Mouse (Mus musculus): ENCODE measurements around the gene Usp36. TPM values are rescaled to one million over a fixed set of nuclear protein-coding genes. Genes with fewer than 3 reads are reported as not detected.

The Usp36 gene
- polyA plus RNA-seq, 1 experiment from 2014 or later = 19.9 TPM

DNA sequence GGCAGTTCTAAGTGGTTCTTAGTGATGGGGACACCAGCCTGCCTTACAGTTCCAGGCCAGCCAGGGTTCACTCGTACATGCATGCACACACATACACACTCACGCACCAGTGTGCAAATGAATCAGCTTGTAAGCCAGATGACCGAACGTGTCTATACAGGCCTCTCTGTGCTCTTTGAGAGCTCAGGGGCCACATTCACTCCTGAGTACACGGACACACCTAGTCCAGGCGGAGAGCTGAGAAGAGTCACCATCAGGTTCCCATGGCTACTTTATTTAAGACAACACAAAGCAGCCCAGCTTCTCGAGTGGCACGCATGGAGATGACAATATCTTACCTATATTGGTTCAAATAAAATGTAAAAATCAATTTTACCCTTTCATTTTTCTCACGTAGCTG lies 3.6 kb downstream of the Usp36 start:
- 85% methylated on average over 9 of the region's 9 CpGs for WGBS
- no peak for DNase-seq
- Histone ChIP-seq H3K4me2 (no peak overlapping the region), H3K4me3 (ENCODE audit: low read depth, low read length) (no peak overlapping the region), H3K36me3 (ENCODE audit: insufficient read depth) (peaks cover 64% of the 10 kb centered on the region), H3K9me3 (ENCODE audit: low read depth, low read length) (no peaks in the 10 kb centered on the region), H3K27ac (ENCODE audit: low read depth) (no peak overlapping the region), H3K27me3 (ENCODE audit: insufficient read depth, low read length) (no peaks in the 10 kb centered on the region), H3K9ac (no peak overlapping the region; the same call in 1 of the 2 replicates), H3K4me1 (ENCODE audit: insufficient read depth) (peaks cover 5% of the 10 kb centered on the region; the same call in 1 of the 2 replicates)
- no peak for TF ChIP-seq CTCF (IDR thresholded peaks at IDR 0.05; ENCODE audit: low read depth)
- ATAC-seq (ENCODE audit: insufficient read depth) = no peak

- H3K27ac ChIP-seq (ENCODE audit: low read depth) = 0 out of 2 replicates have a peak overlapping the region, but pooled peaks have one; percentile 36
- peaks cover 71% of the 10 kb centered on the region for H3K36me3 ChIP-seq (ENCODE audit: insufficient read depth)
- DNase-seq (no peak), ATAC-seq (ENCODE audit: insufficient read depth) (no peak)
- no peak overlapping the region for H3K4me2 ChIP-seq
- H3K4me1 ChIP-seq (ENCODE audit: insufficient read depth) = peaks cover 5% of the 10 kb centered on the region; the same call in 1 of the 2 replicates
- no peaks in the 10 kb centered on the region for H3K9me3 ChIP-seq (ENCODE audit: low read depth, low read length)
- no peak overlapping the region for H3K9ac ChIP-seq
- no peak for TF ChIP-seq CTCF (IDR thresholded peaks at IDR 0.05; ENCODE audit: low read depth)
- H3K4me3 ChIP-seq (ENCODE audit: low read depth, low read length) = no peak overlapping the region
- no peaks in the 10 kb centered on the region for H3K27me3 ChIP-seq (ENCODE audit: insufficient read depth, low read length)
- 91% methylated on average over 13 of the region's 13 CpGs for WGBS
Observed at GRCm38 (mm10) chr11:118285791-118286190, 4.3 kb downstream of the Usp36 start.

DNA sequence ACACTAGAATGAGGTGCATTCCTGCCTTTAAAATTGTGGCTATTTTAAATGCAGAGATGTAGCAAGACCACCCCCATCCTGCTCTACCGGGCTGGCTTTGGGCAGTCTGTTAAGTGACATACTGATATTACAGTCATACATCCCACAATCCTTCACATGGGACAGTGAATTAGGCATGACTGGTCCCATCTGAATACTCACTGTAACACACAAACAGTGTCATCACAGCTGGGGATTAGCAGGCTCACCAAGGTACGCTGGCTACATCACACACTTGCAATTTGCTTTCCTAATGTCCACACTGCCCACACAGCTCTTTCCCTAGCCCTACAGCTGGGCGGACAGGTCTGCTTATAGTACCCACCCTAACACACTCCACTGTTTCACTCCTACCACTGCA lies 9.8 kb downstream of the Usp36 start:
- no peak overlapping the region for H3K4me3 ChIP-seq (ENCODE audit: low read depth, low read length)
- peaks cover 98% of the 10 kb centered on the region for H3K36me3 ChIP-seq (ENCODE audit: insufficient read depth)
- TF ChIP-seq CTCF (IDR thresholded peaks at IDR 0.05; ENCODE audit: low read depth) = no peak
- 94% methylated on average over 3 of the region's 3 CpGs for WGBS
- no peaks in the 10 kb centered on the region for H3K4me1 ChIP-seq (ENCODE audit: insufficient read depth)
- no peak overlapping the region for H3K9ac ChIP-seq
- no peak overlapping the region for H3K27ac ChIP-seq (ENCODE audit: low read depth)
- no peak for DNase-seq
- no peaks in the 10 kb centered on the region for H3K27me3 ChIP-seq (ENCODE audit: insufficient read depth, low read length)
- no peak overlapping the region for H3K4me2 ChIP-seq
- ATAC-seq (ENCODE audit: insufficient read depth) = no peak
- H3K9me3 ChIP-seq (ENCODE audit: low read depth, low read length) = no peaks in the 10 kb centered on the region

DNA sequence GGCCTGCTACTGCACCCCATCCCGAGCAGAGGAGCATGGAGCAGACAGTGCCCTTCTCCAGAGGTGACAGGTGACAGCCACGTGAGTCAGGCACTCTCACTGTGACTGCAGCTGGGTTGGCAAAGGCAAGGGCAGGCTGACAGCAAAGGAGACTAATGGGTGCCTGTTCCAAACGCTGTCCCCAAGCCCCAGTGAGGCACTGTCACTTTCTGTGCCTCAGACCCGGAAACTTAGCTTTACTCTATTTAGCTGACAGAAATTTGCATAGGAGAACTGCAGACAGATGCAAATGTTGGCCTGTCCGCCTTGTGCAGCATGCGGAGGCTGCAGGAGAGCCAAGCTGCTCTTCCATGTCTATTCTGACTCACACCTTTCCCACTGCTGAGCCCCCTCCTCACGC lies 13.7 kb downstream of the Usp36 start:
- H3K9me3 ChIP-seq (ENCODE audit: low read depth, low read length) = no peaks in the 10 kb centered on the region
- peaks cover 99% of the 10 kb centered on the region for H3K36me3 ChIP-seq (ENCODE audit: insufficient read depth)
- WGBS = 83% methylated on average over 7 of the region's 7 CpGs
- no peak for DNase-seq
- no peak overlapping the region for H3K4me2 ChIP-seq
- TF ChIP-seq CTCF (IDR thresholded peaks at IDR 0.05; ENCODE audit: low read depth) = no peak
- no peaks in the 10 kb centered on the region for H3K27me3 ChIP-seq (ENCODE audit: insufficient read depth, low read length)
- H3K4me1 ChIP-seq (ENCODE audit: insufficient read depth) = no peaks in the 10 kb centered on the region
- no peak overlapping the region for H3K9ac ChIP-seq
- H3K27ac ChIP-seq (ENCODE audit: low read depth) = no peak overlapping the region
- no peak overlapping the region for H3K4me3 ChIP-seq (ENCODE audit: low read depth, low read length)
- no peak for ATAC-seq (ENCODE audit: insufficient read depth)

- no peaks in the 10 kb centered on the region for H3K4me1 ChIP-seq (ENCODE audit: insufficient read depth)
- H3K36me3 ChIP-seq (ENCODE audit: insufficient read depth) = peaks cover 98% of the 10 kb centered on the region
- DNase-seq (no peak), ATAC-seq (ENCODE audit: insufficient read depth) (no peak)
- H3K27me3 ChIP-seq (ENCODE audit: insufficient read depth, low read length) = no peaks in the 10 kb centered on the region
- 95% methylated on average over 9 of the region's 9 CpGs for WGBS
- H3K4me3 ChIP-seq (ENCODE audit: low read depth, low read length) = no peak overlapping the region
- no peak overlapping the region for H3K9ac ChIP-seq
- H3K4me2 ChIP-seq = no peak overlapping the region
- no peak overlapping the region for H3K27ac ChIP-seq (ENCODE audit: low read depth)
- H3K9me3 ChIP-seq (ENCODE audit: low read depth, low read length) = no peaks in the 10 kb centered on the region
- TF ChIP-seq CTCF (IDR thresholded peaks at IDR 0.05; ENCODE audit: low read depth) = no peak
Observed at GRCm38 (mm10) chr11:118275092-118275491, 15.0 kb downstream of the Usp36 start.

- 90% methylated on average over 3 of the region's 3 CpGs for WGBS
- ATAC-seq (ENCODE audit: insufficient read depth) (no peak), DNase-seq (peak; percentile 49)
- no peak overlapping the region for H3K27ac ChIP-seq (ENCODE audit: low read depth)
- TF ChIP-seq CTCF (IDR thresholded peaks at IDR 0.05; ENCODE audit: low read depth) = peak; percentile 45
- H3K27me3 ChIP-seq (ENCODE audit: insufficient read depth, low read length) = no peaks in the 10 kb centered on the region
- no peaks in the 10 kb centered on the region for H3K4me1 ChIP-seq (ENCODE audit: insufficient read depth)
- no peak overlapping the region for H3K4me3 ChIP-seq (ENCODE audit: low read depth, low read length)
- H3K9me3 ChIP-seq (ENCODE audit: low read depth, low read length) = no peaks in the 10 kb centered on the region
- H3K9ac ChIP-seq = no peak overlapping the region
- no peak overlapping the region for H3K4me2 ChIP-seq
- H3K36me3 ChIP-seq (ENCODE audit: insufficient read depth) = peaks cover 97% of the 10 kb centered on the region
Observed at GRCm38 (mm10) chr11:118269827-118270226, 20.2 kb downstream of the Usp36 start.

- no peaks in the 10 kb centered on the region for H3K4me1 ChIP-seq (ENCODE audit: insufficient read depth)
- H3K9me3 ChIP-seq (ENCODE audit: low read depth, low read length) = no peaks in the 10 kb centered on the region
- no peak overlapping the region for H3K27ac ChIP-seq (ENCODE audit: low read depth)
- no peak overlapping the region for H3K9ac ChIP-seq
- H3K4me2 ChIP-seq = no peak overlapping the region
- no peak for DNase-seq
- peaks cover 97% of the 10 kb centered on the region for H3K36me3 ChIP-seq (ENCODE audit: insufficient read depth)
- no peak for TF ChIP-seq CTCF (IDR thresholded peaks at IDR 0.05; ENCODE audit: low read depth)
- no peak for ATAC-seq (ENCODE audit: insufficient read depth)
- 93% methylated on average over 7 of the region's 7 CpGs for WGBS
- no peaks in the 10 kb centered on the region for H3K27me3 ChIP-seq (ENCODE audit: insufficient read depth, low read length)
- no peak overlapping the region for H3K4me3 ChIP-seq (ENCODE audit: low read depth, low read length)
Observed at GRCm38 (mm10) chr11:118266666-118267046, 23.4 kb downstream of the Usp36 start.

Measured in lung, embryonic 14.5 days (tissue).